17 mouse cellular contexts compared by ENCODE assay signal in genomic region chr12:57672414-57672813, GRCm38 (mm10).
"Had no signal": no experiment of that assay in that cellular context is flagged by ENCODE, and none has a peak within 500 bp of the region (broad histone marks: within the 10 kb centered on the region; RNA-seq: fewer than 3 reads in every experiment).

No protein-coding gene starts in this region.

- H3K9ac ChIP-seq: neural tube, embryonic 12.5 days; neural tube, embryonic 13.5 days; neural tube, embryonic 15.5 days; stomach, embryonic 15.5 days had no signal

- H3K27me3 ChIP-seq: neural tube, embryonic 12.5 days; neural tube, embryonic 13.5 days; neural tube, embryonic 15.5 days; stomach, embryonic 15.5 days had no signal

- H3K27ac ChIP-seq: neural tube, embryonic 12.5 days; neural tube, embryonic 13.5 days; neural tube, embryonic 15.5 days; stomach, embryonic 15.5 days; stomach, postnatal 0 days had no signal

- H3K36me3 ChIP-seq: neural tube, embryonic 12.5 days; neural tube, embryonic 13.5 days; neural tube, embryonic 15.5 days; stomach, embryonic 15.5 days had no signal

- H3K4me1 ChIP-seq: neural tube, embryonic 12.5 days; neural tube, embryonic 13.5 days; neural tube, embryonic 15.5 days; stomach, embryonic 15.5 days had no signal

- H3K9me3 ChIP-seq: neural tube, embryonic 12.5 days; neural tube, embryonic 13.5 days; neural tube, embryonic 15.5 days; stomach, embryonic 15.5 days had no signal

- DNase-seq: retina, postnatal 1 day; right cerebral cortex, adult 18-20 months; right cerebral cortex, postnatal 14 days; right cerebral cortex, postnatal 25 days; right cerebral cortex, postnatal 4 days; spleen, adult 18-20 months; thymus, adult 18-20 months; thymus, adult 2 months; thymus, postnatal 14 days; thymus, postnatal 25 days; thymus, postnatal 36 days; thymus, postnatal 4 days had no signal

- H3K4me3 ChIP-seq: neural tube, embryonic 12.5 days; neural tube, embryonic 13.5 days; neural tube, embryonic 15.5 days; stomach, embryonic 15.5 days had no signal

- H3K4me2 ChIP-seq: neural tube, embryonic 12.5 days; neural tube, embryonic 13.5 days; neural tube, embryonic 15.5 days; stomach, embryonic 15.5 days had no signal
